Mouse (Mus musculus): Measurements from ENCODE around the gene Ube2d2b. TPM values are rescaled to one million over a fixed set of nuclear protein-coding genes. Genes with fewer than 3 reads are reported as not detected.

Ube2d2b gene
- polyA plus RNA-seq, 1 experiment from 2014 or later = 1.2 TPM

- no peaks in the 10 kb centered on the region for H3K27me3 ChIP-seq (ENCODE audit: control insufficient read depth, insufficient read depth, low read length)
- H3K36me3 ChIP-seq (ENCODE audit: control insufficient read depth, insufficient read depth, low read length) = no peaks in the 10 kb centered on the region
- H3K27ac ChIP-seq (ENCODE audit: low read length) = no peak overlapping the region
- H3K4me3 ChIP-seq (ENCODE audit: low read depth, low read length) = no peak overlapping the region
- no peak for ATAC-seq (ENCODE audit: insufficient number of reproducible peaks, insufficient read depth, low FRiP score, low read depth)
- peak overlapping the region; percentile 6; the same call in 1 of the 2 replicates for H3K4me2 ChIP-seq (replicated peaks; ENCODE audit: low read depth, low read length)
- 32% methylated on average over 2 of the region's 2 CpGs for WGBS
- peaks cover 4% of the 10 kb centered on the region; the same call in 1 of the 2 replicates for H3K4me1 ChIP-seq (ENCODE audit: control insufficient read depth, insufficient read depth, low read length)
- H3K9me3 ChIP-seq (ENCODE audit: control insufficient read depth, low read depth, low read length) = no peaks in the 10 kb centered on the region
- no peak overlapping the region for H3K9ac ChIP-seq (replicated peaks; ENCODE audit: low read depth, low read length)
Observed at GRCm38 (mm10) chr5:107866127-107867126, 36.5 kb downstream of the Ube2d2b start.

GRCm38 (mm10) chr5:107867970-107868904, 38.3 kb downstream of the Ube2d2b start:
- H3K9me3 ChIP-seq (ENCODE audit: control insufficient read depth, low read depth, low read length) = no peaks in the 10 kb centered on the region
- no peaks in the 10 kb centered on the region for H3K36me3 ChIP-seq (ENCODE audit: control insufficient read depth, insufficient read depth, low read length)
- no peaks in the 10 kb centered on the region for H3K27me3 ChIP-seq (ENCODE audit: control insufficient read depth, insufficient read depth, low read length)
- WGBS = under 1% methylated on average over 69 of the region's 82 CpGs
- ATAC-seq (ENCODE audit: insufficient number of reproducible peaks, insufficient read depth, low FRiP score, low read depth) = peak; percentile 59
- peak overlapping the region; percentile 55 for H3K4me2 ChIP-seq (replicated peaks; ENCODE audit: low read depth, low read length)
- H3K4me1 ChIP-seq (ENCODE audit: control insufficient read depth, insufficient read depth, low read length) = peaks cover 4% of the 10 kb centered on the region; the same call in 1 of the 2 replicates
- H3K4me3 ChIP-seq (ENCODE audit: low read depth, low read length) = peak overlapping the region; percentile 81
- H3K9ac ChIP-seq (replicated peaks; ENCODE audit: low read depth, low read length) = peak overlapping the region; percentile 90
- H3K27ac ChIP-seq (ENCODE audit: low read length) = peak overlapping the region; percentile 97

- peak overlapping the region; percentile 81 for H3K4me3 ChIP-seq (ENCODE audit: low read depth, low read length)
- peak overlapping the region; percentile 97 for H3K27ac ChIP-seq (ENCODE audit: low read length)
- H3K4me1 ChIP-seq (ENCODE audit: control insufficient read depth, insufficient read depth, low read length) = peaks cover 4% of the 10 kb centered on the region; the same call in 1 of the 2 replicates
- peak overlapping the region; percentile 90 for H3K9ac ChIP-seq (replicated peaks; ENCODE audit: low read depth, low read length)
- under 1% methylated on average over 49 of the region's 58 CpGs for WGBS
- H3K9me3 ChIP-seq (ENCODE audit: control insufficient read depth, low read depth, low read length) = no peaks in the 10 kb centered on the region
- peak; percentile 98 for ATAC-seq (ENCODE audit: insufficient number of reproducible peaks, insufficient read depth, low FRiP score, low read depth)
- H3K4me2 ChIP-seq (replicated peaks; ENCODE audit: low read depth, low read length) = peak overlapping the region; percentile 55
- no peaks in the 10 kb centered on the region for H3K27me3 ChIP-seq (ENCODE audit: control insufficient read depth, insufficient read depth, low read length)
- H3K36me3 ChIP-seq (ENCODE audit: control insufficient read depth, insufficient read depth, low read length) = no peaks in the 10 kb centered on the region
Observed at GRCm38 (mm10) chr5:107868905-107869424, 39.1 kb downstream of the Ube2d2b start.

GRCm38 (mm10) chr5:107869701-107870100, 39.8 kb downstream of the Ube2d2b start:
- H3K27me3 ChIP-seq (ENCODE audit: control insufficient read depth, insufficient read depth, low read length) = no peaks in the 10 kb centered on the region
- H3K36me3 ChIP-seq (ENCODE audit: control insufficient read depth, insufficient read depth, low read length) = no peaks in the 10 kb centered on the region
- no peak overlapping the region for H3K9ac ChIP-seq (replicated peaks; ENCODE audit: low read depth, low read length)
- peaks cover 6% of the 10 kb centered on the region; the same call in 1 of the 2 replicates for H3K4me1 ChIP-seq (ENCODE audit: control insufficient read depth, insufficient read depth, low read length)
- H3K9me3 ChIP-seq (ENCODE audit: control insufficient read depth, low read depth, low read length) = no peaks in the 10 kb centered on the region
- no peak overlapping the region for H3K4me3 ChIP-seq (ENCODE audit: low read depth, low read length)
- H3K4me2 ChIP-seq (replicated peaks; ENCODE audit: low read depth, low read length) = no peak overlapping the region
- WGBS = 50% methylated on average over 2 of the region's 2 CpGs
- H3K27ac ChIP-seq (ENCODE audit: low read length) = no peak overlapping the region
- ATAC-seq (ENCODE audit: insufficient number of reproducible peaks, insufficient read depth, low FRiP score, low read depth) = no peak

- no peak for ATAC-seq (ENCODE audit: insufficient number of reproducible peaks, insufficient read depth, low FRiP score, low read depth)
- Histone ChIP-seq H3K4me3 (ENCODE audit: low read depth, low read length) (no peak overlapping the region), H3K9me3 (ENCODE audit: control insufficient read depth, low read depth, low read length) (no peaks in the 10 kb centered on the region), H3K27me3 (ENCODE audit: control insufficient read depth, insufficient read depth, low read length) (no peaks in the 10 kb centered on the region), H3K36me3 (ENCODE audit: control insufficient read depth, insufficient read depth, low read length) (no peaks in the 10 kb centered on the region), H3K27ac (ENCODE audit: low read length) (peak overlapping the region; percentile 64; the same call in 1 of the 2 replicates), H3K9ac (replicated peaks; ENCODE audit: low read depth, low read length) (no peak overlapping the region), H3K4me2 (replicated peaks; ENCODE audit: low read depth, low read length) (no peak overlapping the region), H3K4me1 (ENCODE audit: control insufficient read depth, insufficient read depth, low read length) (0 out of 2 replicates have a peak, but pooled peaks cover 6% of the 10 kb centered on the region)
- 82% methylated on average over 6 of the region's 6 CpGs for WGBS
Observed at GRCm38 (mm10) chr5:107873330-107873729, 43.4 kb downstream of the Ube2d2b start.

GRCm38 (mm10) chr5:107873886-107874302, 44.0 kb downstream of the Ube2d2b start:
- no peak for ATAC-seq (ENCODE audit: insufficient number of reproducible peaks, insufficient read depth, low FRiP score, low read depth)
- 0 out of 2 replicates have a peak, but pooled peaks cover 6% of the 10 kb centered on the region for H3K4me1 ChIP-seq (ENCODE audit: control insufficient read depth, insufficient read depth, low read length)
- no peaks in the 10 kb centered on the region for H3K36me3 ChIP-seq (ENCODE audit: control insufficient read depth, insufficient read depth, low read length)
- no peaks in the 10 kb centered on the region for H3K27me3 ChIP-seq (ENCODE audit: control insufficient read depth, insufficient read depth, low read length)
- WGBS = 42% methylated on average over 7 of the region's 7 CpGs
- no peak overlapping the region for H3K4me3 ChIP-seq (ENCODE audit: low read depth, low read length)
- 0 out of 2 replicates have a peak overlapping the region, but pooled peaks have one; percentile 12 for H3K4me2 ChIP-seq (replicated peaks; ENCODE audit: low read depth, low read length)
- no peak overlapping the region for H3K9ac ChIP-seq (replicated peaks; ENCODE audit: low read depth, low read length)
- peak overlapping the region; percentile 64; the same call in 1 of the 2 replicates for H3K27ac ChIP-seq (ENCODE audit: low read length)
- no peaks in the 10 kb centered on the region for H3K9me3 ChIP-seq (ENCODE audit: control insufficient read depth, low read depth, low read length)

GRCm38 (mm10) chr5:107874561-107875260, 44.8 kb downstream of the Ube2d2b start, which contains the start of gene Evi5:
Evi5 (minus strand) TSS chr5:107875107.
- WGBS = 32% methylated on average over 4 of the region's 4 CpGs
- no peak within 1 kb of the TSS for H3K9ac ChIP-seq (replicated peaks; ENCODE audit: low read depth, low read length)
- no peak within 1 kb of the TSS; the same call in 1 of the 2 replicates for H3K4me3 ChIP-seq (ENCODE audit: low read depth, low read length)
- H3K9me3 ChIP-seq (ENCODE audit: control insufficient read depth, low read depth, low read length) = no peaks in the 10 kb centered on the region
- peak; percentile 54; the same call in 1 of the 2 replicates for ATAC-seq (ENCODE audit: insufficient number of reproducible peaks, insufficient read depth, low FRiP score, low read depth)
- no peaks in the 10 kb centered on the region for H3K27me3 ChIP-seq (ENCODE audit: control insufficient read depth, insufficient read depth, low read length)
- H3K36me3 ChIP-seq (ENCODE audit: control insufficient read depth, insufficient read depth, low read length) = no peaks in the 10 kb centered on the region
- H3K27ac ChIP-seq (ENCODE audit: low read length) = peak within 1 kb of the TSS; percentile 64; the same call in 1 of the 2 replicates
- H3K4me2 ChIP-seq (replicated peaks; ENCODE audit: low read depth, low read length) = 0 out of 2 replicates have a peak within 1 kb of the TSS, but pooled peaks have one; percentile 12
- H3K4me1 ChIP-seq (ENCODE audit: control insufficient read depth, insufficient read depth, low read length) = 0 out of 2 replicates have a peak, but pooled peaks cover 6% of the 10 kb centered on the region

Measured in stomach, embryonic 14.5 days (tissue).